Mouse (Mus musculus) heart, postnatal 0 days (tissue): ENCODE results near the gene Tmprss9. TPM values are rescaled to one million over a fixed set of nuclear protein-coding genes. Genes with fewer than 3 reads are reported as not detected.

Experiments
- ATAC-seq: fragments of 200-750 bp; cut with Nextera tagmentation; 2 replicates; pipeline ENCODE4 v1.8.0; 2017; ENCODE audit warnings: low read depth, moderate number of reproducible peaks, moderate library complexity; ENCODE audit not compliant: insufficient read depth
- DNase-seq: peaks from one replicate; pipeline ENCODE4 v3.0.0-alpha.2; 2016; ENCODE audit warnings: low spot score
- H3K27ac ChIP-seq: fragments of 300-500 bp; sonication (generic); 2 replicates; pipeline ENCODE4 v1.5.1; 2014; ENCODE audit warnings: low read depth, mild to moderate bottlenecking
- H3K27me3 ChIP-seq: fragments of 300-500 bp; sonication (generic); 2 replicates; pipeline ENCODE4 v1.6.1; 2014; ENCODE audit warnings: low read length, mixed read lengths; ENCODE audit not compliant: control insufficient read depth, insufficient read depth
- H3K36me3 ChIP-seq: fragments of 300-500 bp; sonication (generic); replicated peaks from 2 replicates; pipeline ENCODE4 v1.6.1; 2014; ENCODE audit warnings: low read length, mixed read lengths; ENCODE audit not compliant: control insufficient read depth, insufficient read depth
- H3K4me1 ChIP-seq: fragments of 300-500 bp; sonication (generic); 2 replicates; pipeline ENCODE4 v1.6.1; 2014; ENCODE audit warnings: antibody characterized with exemption; ENCODE audit not compliant: control insufficient read depth, insufficient read depth
- H3K4me2 ChIP-seq: fragments of 300-500 bp; sonication (generic); 2 replicates; pipeline ENCODE4 v1.6.1; 2014; ENCODE audit warnings: low read depth, mild to moderate bottlenecking, low read length, moderate library complexity
- H3K4me3 ChIP-seq: fragments of 300-500 bp; sonication (generic); 2 replicates; pipeline ENCODE4 v1.5.1; 2014; ENCODE audit warnings: low read depth, low read length
- H3K9ac ChIP-seq: fragments of 300-500 bp; sonication (generic); replicated peaks from 2 replicates; pipeline ENCODE4 v1.6.1; 2014; ENCODE audit warnings: low read depth, low read length, mixed read lengths
- H3K9me3 ChIP-seq: fragments of 300-500 bp; sonication (generic); replicated peaks from 2 replicates; pipeline ENCODE4 v1.6.1; 2016; ENCODE audit warnings: low read length; ENCODE audit not compliant: control insufficient read depth
- CTCF ChIP-seq: IDR thresholded peaks from 2 replicates; pipeline ENCODE4 v1.5.1; 2016; ENCODE audit warnings: antibody characterized with exemption, control low read depth, low read depth
- EP300 ChIP-seq: IDR thresholded peaks from 2 replicates; pipeline ENCODE4 v1.6.1; 2016; ENCODE audit warnings: antibody characterized with exemption, low read depth
- WGBS: fragments of 180-500 bp; shearing (Covaris S2); extraction: QIAGEN DNeasy Blood & Tissue Kit; methylation state at CpG from one replicate; pipeline ENCODE4 v1.1.7; 2014; 5-methylcytosine and 5-hydroxymethylcytosine counted together
- polyA plus RNA-seq: library from polyadenylated mRNA; unstranded; fragments of >200 nt; fragmentation: Nextera tagmentation; extraction: Ambion mirVana; gene quantifications from 2 replicates; pipeline ENCODE4 v1.2.1, GENCODE M21; 2015
- total RNA-seq: library from RNA; depleted of rRNA; stranded (reverse); fragments of >200 nt; gene quantifications from 2 replicates; pipeline ENCODE4 v1.2.3, GENCODE M21; 2014; ENCODE audit warnings: low replicate concordance

The Tmprss9 gene
- total and polyA plus RNA-seq, 2 experiments from 2014 or later: not detected

DNA sequence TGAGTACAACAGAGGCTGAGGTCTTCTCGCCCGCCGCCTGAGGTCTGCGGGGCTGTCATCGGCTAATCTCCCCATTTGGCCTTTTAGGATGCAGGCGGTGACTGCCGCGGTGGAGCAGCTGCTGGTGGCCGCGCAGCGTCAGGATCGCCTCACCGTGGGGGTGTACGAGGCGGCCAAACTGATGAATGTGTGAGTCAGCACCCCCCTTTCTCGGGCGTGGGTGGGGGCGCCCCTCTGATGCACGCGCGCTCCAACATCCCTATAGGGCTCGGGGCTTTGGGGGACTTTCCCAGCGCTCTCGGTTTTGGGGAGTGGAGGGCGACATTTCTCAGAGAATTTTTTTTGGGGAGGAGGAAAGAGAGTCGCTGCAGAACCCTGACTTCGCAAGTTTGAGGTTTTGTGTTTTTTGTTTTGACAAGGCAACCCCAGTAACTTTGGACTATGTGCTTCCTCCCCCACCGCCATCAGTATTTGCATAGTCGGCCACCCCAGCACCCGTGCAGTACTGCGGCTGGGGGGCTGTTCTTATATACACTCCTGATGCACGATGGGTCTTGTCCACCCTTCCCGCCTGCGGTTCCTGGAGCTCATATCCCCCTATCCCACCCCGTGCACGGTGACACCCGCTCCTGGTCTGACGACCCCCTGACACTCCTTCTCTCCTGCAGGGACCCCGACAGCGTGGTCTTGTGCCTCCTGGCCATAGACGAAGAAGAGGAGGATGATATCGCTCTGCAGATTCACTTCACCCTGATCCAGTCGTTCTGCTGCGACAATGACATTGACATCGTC lies 58.9 kb downstream of the Tmprss9 start:
- ATAC-seq (peak; percentile 16; the same call in 1 of the 2 replicates), DNase-seq (no peak)
- peak overlapping the region; percentile 66 for H3K4me3 ChIP-seq
- H3K9ac ChIP-seq: peak overlapping the region; percentile 79
- no peaks in the 10 kb centered on the region for H3K36me3 ChIP-seq
- TF ChIP-seq CTCF (peak; percentile 1; the same call in 1 of the 2 replicates), EP300 (no peak)
- H3K27ac ChIP-seq: peak overlapping the region; percentile 82
- no peaks in the 10 kb centered on the region for H3K27me3 ChIP-seq
- H3K4me2 ChIP-seq: peak overlapping the region; percentile 76
- peaks cover 32% of the 10 kb centered on the region for H3K4me1 ChIP-seq
- WGBS: under 1% methylated on average over 44 of the region's 45 CpGs
- no peaks in the 10 kb centered on the region for H3K9me3 ChIP-seq

DNA sequence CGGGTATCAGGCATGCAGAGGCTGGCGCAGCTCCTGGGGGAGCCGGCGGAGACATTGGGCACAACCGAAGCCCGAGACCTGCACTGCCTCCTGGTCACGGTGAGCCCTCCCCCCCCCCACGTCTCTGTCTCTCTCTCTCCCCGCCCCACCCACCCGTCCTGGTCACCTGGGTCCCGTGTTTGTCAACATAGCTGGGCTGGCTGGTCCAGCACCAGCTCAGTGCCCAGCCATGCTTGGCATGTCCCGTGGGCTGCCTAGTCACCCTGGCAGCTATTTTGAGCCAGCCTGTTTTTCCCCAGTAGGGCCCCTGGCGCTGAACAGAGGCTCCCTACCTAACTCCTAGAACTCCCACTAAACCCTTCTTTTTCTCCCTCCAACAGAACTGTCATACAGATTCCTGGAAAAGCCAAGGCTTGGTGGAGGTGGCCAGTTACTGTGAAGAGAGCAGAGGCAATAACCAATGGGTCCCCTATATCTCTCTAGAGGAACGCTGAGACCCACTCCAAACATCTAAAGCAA lies 59.6 kb downstream of the Tmprss9 start:
- Histone ChIP-seq H3K4me3 (peak overlapping the region; percentile 66), H3K9ac (peak overlapping the region; percentile 79), H3K27me3 (no peaks in the 10 kb centered on the region), H3K4me1 (peaks cover 39% of the 10 kb centered on the region), H3K4me2 (peak overlapping the region; percentile 76), H3K27ac (peak overlapping the region; percentile 82), H3K36me3 (no peaks in the 10 kb centered on the region), H3K9me3 (no peaks in the 10 kb centered on the region)
- TF ChIP-seq EP300 (no peak; the same call in 1 of the 2 replicates), CTCF (no peak)
- WGBS: 5% methylated on average over 13 of the region's 14 CpGs
- ATAC-seq: peak; percentile 30
- peak; percentile 67 for DNase-seq

- WGBS: 6% methylated on average over 26 of the region's 26 CpGs
- DNase-seq (no peak), ATAC-seq (no peak)
- Histone ChIP-seq H3K9me3 (no peaks in the 10 kb centered on the region), H3K4me1 (peaks cover 44% of the 10 kb centered on the region), H3K36me3 (no peaks in the 10 kb centered on the region), H3K27ac (peak overlapping the region; percentile 82), H3K4me3 (peak overlapping the region; percentile 66), H3K9ac (peak overlapping the region; percentile 48; the same call in 1 of the 2 replicates), H3K4me2 (peak overlapping the region; percentile 76), H3K27me3 (no peaks in the 10 kb centered on the region)
- no peak for TF ChIP-seq CTCF
- TF ChIP-seq EP300: no peak
These were observed 60.0 kb downstream of the Tmprss9 start for GRCm38 (mm10) chr10:80931695-80932094.

DNA sequence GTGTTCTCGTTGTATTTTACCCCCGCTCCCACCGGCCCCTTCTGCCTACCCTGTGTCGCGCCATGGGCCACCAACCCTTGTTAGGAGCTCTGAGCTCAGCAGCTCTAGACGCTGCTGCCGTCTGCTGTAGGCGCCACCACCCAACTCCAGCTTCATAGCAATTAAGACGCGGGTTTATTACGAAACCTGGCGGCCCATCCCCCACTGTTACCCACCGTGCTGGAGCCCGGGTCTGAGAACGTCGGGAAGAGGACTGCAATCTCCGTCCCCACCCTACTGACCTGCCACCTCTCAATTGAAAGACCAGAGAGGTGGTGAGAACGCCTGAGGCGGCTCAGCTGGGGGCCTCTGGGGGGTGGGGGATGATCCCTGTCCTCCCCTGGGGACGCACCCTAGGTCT lies 60.6 kb downstream of the Tmprss9 start:
- Histone ChIP-seq H3K4me3 (peak overlapping the region; percentile 66), H3K9me3 (no peaks in the 10 kb centered on the region), H3K4me2 (peak overlapping the region; percentile 76), H3K4me1 (peaks cover 49% of the 10 kb centered on the region), H3K27me3 (no peaks in the 10 kb centered on the region), H3K9ac (peak overlapping the region; percentile 48), H3K27ac (no peak overlapping the region), H3K36me3 (no peaks in the 10 kb centered on the region)
- TF ChIP-seq CTCF (no peak), EP300 (no peak)
- DNase-seq: no peak
- no peak for ATAC-seq
- 4% methylated on average over 20 of the region's 20 CpGs for WGBS

DNA sequence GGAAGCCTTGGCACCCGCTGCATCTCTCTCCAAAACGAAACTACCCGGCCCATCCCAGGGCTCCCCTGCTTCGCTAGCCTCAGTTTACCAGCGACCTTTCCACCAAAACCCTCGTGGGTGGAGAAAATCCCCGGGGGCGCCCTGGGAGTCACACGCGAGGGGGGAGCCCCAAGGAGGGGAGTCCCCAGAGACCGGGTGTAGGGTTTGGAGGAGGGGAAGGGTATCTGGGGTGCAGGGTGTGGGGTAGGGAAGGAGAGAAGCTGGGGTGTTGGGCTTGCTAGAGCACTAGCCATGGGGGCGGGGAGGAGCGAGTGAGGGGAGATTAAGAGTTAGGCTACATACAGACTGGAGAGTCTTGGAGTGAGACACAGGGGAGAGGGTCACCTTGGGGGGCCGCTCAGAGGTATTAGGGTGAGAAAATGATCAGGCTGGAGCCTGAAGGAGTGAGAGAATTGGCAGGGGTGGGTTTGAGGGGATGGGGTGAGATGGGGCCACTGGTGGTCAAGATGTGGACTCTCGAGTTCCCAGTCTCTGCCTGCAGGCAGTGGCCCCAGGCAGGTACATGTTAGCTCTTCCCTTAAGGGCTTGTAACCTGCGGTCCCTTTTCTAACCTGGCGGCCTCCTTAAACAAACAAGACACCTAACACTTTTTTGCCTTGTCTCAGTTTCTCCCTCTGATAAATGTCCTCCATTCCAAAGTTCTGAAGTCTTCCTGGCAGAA lies 61.2 kb downstream of the Tmprss9 start:
- no peak for DNase-seq

More for the DNA sequence above, 61.2 kb downstream of the Tmprss9 start:
- Histone ChIP-seq H3K4me3 (peak overlapping the region; percentile 66), H3K9me3 (no peaks in the 10 kb centered on the region), H3K4me1 (peaks cover 55% of the 10 kb centered on the region), H3K4me2 (peak overlapping the region; percentile 76), H3K9ac (peak overlapping the region; percentile 48), H3K36me3 (no peaks in the 10 kb centered on the region), H3K27ac (no peak overlapping the region), H3K27me3 (no peaks in the 10 kb centered on the region)
- no peak for TF ChIP-seq EP300
- TF ChIP-seq CTCF: no peak
- ATAC-seq: no peak
- 6% methylated on average over 17 of the region's 17 CpGs for WGBS
